Mouse (Mus musculus): ENCODE results near the gene Diras1. TPM values are rescaled to one million over a fixed set of nuclear protein-coding genes. Genes with fewer than 3 reads are reported as not detected.
A peak's percentile ranks its signal among the peaks of the same experiment; 100 is the strongest.

Gene Diras1
- total and polyA plus RNA-seq, 3 experiments: not detected

DNA sequence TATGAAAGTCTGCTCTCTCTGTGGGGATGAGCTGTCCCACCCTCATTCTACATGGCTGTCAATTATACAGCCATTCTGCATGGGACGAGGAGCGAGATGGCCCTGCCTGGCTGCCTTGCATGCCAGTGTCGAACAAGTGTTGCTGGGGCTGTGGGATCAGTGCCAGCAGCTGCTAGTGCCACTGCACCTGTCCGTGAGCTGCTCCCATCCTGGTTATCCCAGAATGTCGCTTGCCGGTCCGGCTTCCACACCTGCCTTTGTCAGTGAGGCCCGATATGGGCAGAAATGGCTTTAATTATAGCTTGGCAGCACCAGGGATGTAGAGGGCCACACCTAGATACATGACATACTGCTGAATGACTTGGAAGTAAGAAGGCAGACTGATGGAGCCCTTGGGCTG is 46.8 kb upstream of the Diras1 start:
- Histone ChIP-seq H3K4me3 (replicated peaks in 1 of 3; ENCODE audit: low read depth in 2 of 3, low read length in 2 of 3, poor library complexity in 1 of 3) (no peak overlapping the region), H3K4me2 (ENCODE audit: insufficient read depth, low read depth, poor library complexity, severe bottlenecking) (no peak overlapping the region), H3K79me2 (replicated peaks; ENCODE audit: control insufficient read depth, extremely low read depth, insufficient read depth, poor library complexity, severe bottlenecking) (peaks cover 19% of the 10 kb centered on the region), H3K27ac (ENCODE audit: insufficient read depth, low read depth) (no peak overlapping the region), H3K9me3 (replicated peaks; ENCODE audit: low read length) (peaks cover 3% of the 10 kb centered on the region), H3K36me3 (replicated peaks in 1 of 2; ENCODE audit: control insufficient read depth in 1 of 2, insufficient read depth in 1 of 2, low read length in 1 of 2) (peaks cover 40 to 61% of the 10 kb centered on the region in 2 experiments), H3K4me1 (ENCODE audit: control insufficient read depth in 1 of 2, insufficient read depth in 2 of 2) (peaks cover 6 to 29% of the 10 kb centered on the region in 2 experiments), H3K27me3 (replicated peaks) (peaks cover 14% of the 10 kb centered on the region), H3K9ac (ENCODE audit: insufficient read depth, low read depth) (no peak overlapping the region)
- TF ChIP-seq POLR2AphosphoS2 (IDR thresholded peaks at IDR 0.05; ENCODE audit: low read depth, low read length) (no peak), NELFE (IDR thresholded peaks at IDR 0.05; ENCODE audit: low read depth, low read length) (no peak), MAZ (IDR thresholded peaks at IDR 0.05; ENCODE audit: low read depth, low read length) (no peak), USF2 (conservative IDR thresholded peaks at IDR 0.05; ENCODE audit: low read depth, low read length) (no peak), PAX5 (IDR thresholded peaks at IDR 0.05; ENCODE audit: low read length) (no peak), KAT2A (IDR thresholded peaks at IDR 0.05; ENCODE audit: insufficient replicate concordance, low read length) (no peak), MAX (IDR thresholded peaks at IDR 0.05; ENCODE audit: low read length) (no peak)
- DNase-seq (ENCODE audit: extremely low read depth): no peak
- in situ Hi-C loops (cut with MboI; ENCODE audit: low pct_ligation_motif_present, low pct_unique_long_range_greater_than_20kb, low sequenced_read_pairs) (loop anchor here (10.0 kb wide), 1 partner anchor 103 kb away; the partner anchor contains the start of gene Eef2), dilution Hi-C loops (cut with MboI; ENCODE audit: extremely low pct_ligation_motif_present, extremely low pct_unique_long_range_greater_than_20kb, low sequenced_read_pairs) (no loop called here)

DNA sequence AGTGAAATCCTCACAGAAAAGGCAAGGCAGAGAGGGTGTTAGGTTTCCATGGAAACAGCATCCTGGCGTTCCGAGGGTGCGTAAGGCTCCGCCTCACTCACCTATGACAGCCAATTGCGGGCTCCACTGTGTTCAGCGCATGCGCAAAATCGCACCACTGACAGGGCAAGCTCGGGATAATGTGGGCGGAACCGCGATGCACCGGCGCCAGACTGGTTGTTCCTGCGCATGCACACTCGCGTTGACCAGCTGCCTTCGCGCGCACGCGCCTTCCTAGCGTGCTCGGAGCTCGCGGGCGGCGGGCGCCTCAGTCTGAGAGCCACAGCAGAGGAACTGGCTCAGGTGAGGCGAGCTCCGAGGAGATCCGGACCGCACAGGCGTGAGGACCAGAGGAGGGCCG is 44.4 kb upstream of the Diras1 start, which contains the start of gene Thop1:
Thop1 (plus strand) TSS at position 200 of the 400 bp plus-strand sequence.
- DNase-seq (ENCODE audit: extremely low read depth): peak; percentile 100
- H3K9me3 ChIP-seq (replicated peaks; ENCODE audit: low read length): peaks cover 5% of the 10 kb centered on the region
- in situ Hi-C loops (cut with MboI; ENCODE audit: low pct_ligation_motif_present, low pct_unique_long_range_greater_than_20kb, low sequenced_read_pairs) (loop anchor here (10.0 kb wide), 1 partner anchor 105 kb away; the partner anchor contains the start of gene Eef2), dilution Hi-C loops (cut with MboI; ENCODE audit: extremely low pct_ligation_motif_present, extremely low pct_unique_long_range_greater_than_20kb, low sequenced_read_pairs) (no loop called here)
- H3K4me2 ChIP-seq (ENCODE audit: insufficient read depth, low read depth, poor library complexity, severe bottlenecking): peak within 1 kb of the TSS; percentile 97
- no peak within 1 kb of the TSS for H3K27ac ChIP-seq (ENCODE audit: insufficient read depth, low read depth)
- H3K9ac ChIP-seq (ENCODE audit: insufficient read depth, low read depth): peak within 1 kb of the TSS; percentile 76
- H3K36me3 ChIP-seq (replicated peaks in 1 of 2; ENCODE audit: control insufficient read depth in 1 of 2, insufficient read depth in 1 of 2, low read length in 1 of 2): peaks cover 22 to 37% of the 10 kb centered on the region in 2 experiments
- peaks cover 19% of the 10 kb centered on the region for H3K79me2 ChIP-seq (replicated peaks; ENCODE audit: control insufficient read depth, extremely low read depth, insufficient read depth, poor library complexity, severe bottlenecking)
- H3K4me3 ChIP-seq (replicated peaks in 1 of 3; ENCODE audit: low read depth in 2 of 3, low read length in 2 of 3, poor library complexity in 1 of 3): peak within 1 kb of the TSS; percentile 67 to 77 (median 68)
- H3K4me1 ChIP-seq (ENCODE audit: control insufficient read depth in 1 of 2, insufficient read depth in 2 of 2): peaks cover 6 to 24% of the 10 kb centered on the region in 2 experiments
- H3K27me3 ChIP-seq (replicated peaks): peaks cover 25% of the 10 kb centered on the region
- no peak for TF ChIP-seq MAZ (IDR thresholded peaks at IDR 0.05; ENCODE audit: low read depth, low read length)
- TF ChIP-seq RAD21 (IDR thresholded peaks at IDR 0.05; ENCODE audit: low read depth, low read length): no peak
- TF ChIP-seq ZNF384 (IDR thresholded peaks at IDR 0.05; ENCODE audit: low read depth, low read length): no peak
- TF ChIP-seq ELF1 (IDR thresholded peaks at IDR 0.05; ENCODE audit: low read depth, low read length): peak; percentile 73
- TF ChIP-seq MAFK (IDR thresholded peaks at IDR 0.05; ENCODE audit: insufficient replicate concordance, low read length): no peak
- TF ChIP-seq CHD1 (IDR thresholded peaks at IDR 0.05; ENCODE audit: low read depth, low read length): no peak
- TF ChIP-seq MEF2A (IDR thresholded peaks at IDR 0.05; ENCODE audit: borderline replicate concordance, low read depth, low read length): 0 out of 2 replicates have a peak, but pooled peaks have one; percentile 27
- peak; percentile 73 for TF ChIP-seq MAX (IDR thresholded peaks at IDR 0.05; ENCODE audit: low read length)
- TF ChIP-seq KAT2A (IDR thresholded peaks at IDR 0.05; ENCODE audit: insufficient replicate concordance, low read length): no peak
- peak; percentile 70; the same call in 1 of the 2 replicates for TF ChIP-seq TBP (conservative IDR thresholded peaks at IDR 0.05; ENCODE audit: low read depth, low read length)
- no peak for TF ChIP-seq EP300 (IDR thresholded peaks at IDR 0.05; ENCODE audit: low read length)
- TF ChIP-seq USF2 (conservative IDR thresholded peaks at IDR 0.05; ENCODE audit: low read depth, low read length): no peak
- TF ChIP-seq RCOR1 (conservative IDR thresholded peaks at IDR 0.05; ENCODE audit: low read depth, low read length): no peak
- peak; percentile 91 for TF ChIP-seq TCF12 (IDR thresholded peaks at IDR 0.05; ENCODE audit: low read depth, low read length)
- TF ChIP-seq JUN (IDR thresholded peaks at IDR 0.05; ENCODE audit: insufficient read depth, low read depth, low read length): no peak
- TF ChIP-seq MXI1 (IDR thresholded peaks at IDR 0.05; ENCODE audit: low read depth, low read length): peak; percentile 85
- TF ChIP-seq NELFE (IDR thresholded peaks at IDR 0.05; ENCODE audit: low read depth, low read length): peak; percentile 85; the same call in 1 of the 2 replicates
- no peak for TF ChIP-seq ZKSCAN1 (IDR thresholded peaks at IDR 0.05; ENCODE audit: borderline replicate concordance, low read depth, low read length)
- TF ChIP-seq IRF4 (IDR thresholded peaks at IDR 0.05; ENCODE audit: low read depth, low read length): no peak
- 0 out of 2 replicates have a peak, but pooled peaks have one; percentile 18 for TF ChIP-seq BHLHE40 (IDR thresholded peaks at IDR 0.05; ENCODE audit: low read depth, low read length)
- no peak for TF ChIP-seq CTCF (conservative IDR thresholded peaks at IDR 0.05 in 1 of 2, IDR thresholded peaks at IDR 0.05 in 1 of 2; ENCODE audit: low read depth in 2 of 2, low read length in 2 of 2)
- no peak for TF ChIP-seq GABPA (IDR thresholded peaks at IDR 0.05; ENCODE audit: insufficient replicate concordance, low read depth, low read length)
- peak; percentile 60; the same call in 1 of the 2 replicates for TF ChIP-seq MYC (IDR thresholded peaks at IDR 0.05; ENCODE audit: low read depth, low read length)
- TF ChIP-seq ETS1 (conservative IDR thresholded peaks at IDR 0.05; ENCODE audit: low read depth, low read length): no peak
- peak; percentile 96 for TF ChIP-seq POLR2A (IDR thresholded peaks at IDR 0.05; ENCODE audit: low read depth, low read length)
- TF ChIP-seq HCFC1 (IDR thresholded peaks at IDR 0.05; ENCODE audit: low read depth, low read length): peak; percentile 72
- TF ChIP-seq ZMIZ1 (IDR thresholded peaks at IDR 0.05; ENCODE audit: low read depth, low read length): peak; percentile 59
- no peak for TF ChIP-seq UBTF (IDR thresholded peaks at IDR 0.05; ENCODE audit: low read depth, low read length)
- TF ChIP-seq SIN3A (IDR thresholded peaks at IDR 0.05; ENCODE audit: low read length): peak; percentile 42; the same call in 1 of the 2 replicates
- no peak for TF ChIP-seq USF1 (IDR thresholded peaks at IDR 0.05; ENCODE audit: low read depth, low read length)
